Mouse (Mus musculus) CH12.LX (cell line): ENCODE data around the gene Imp3. TPM values are rescaled to one million over a fixed set of nuclear protein-coding genes. Genes with fewer than 3 reads are reported as not detected.

ENCODE experiments used
- DNase-seq: peaks from one replicate; pipeline ENCODE4 v3.0.0-alpha.2; 2013; ENCODE audit errors: extremely low read depth
- H3K27ac ChIP-seq: 2 replicates; pipeline ENCODE4 v1.5.1; 2012; ENCODE audit warnings: low read depth, mild to moderate bottlenecking, control low read depth, moderate library complexity; ENCODE audit not compliant: insufficient read depth
- H3K27me3 ChIP-seq: replicated peaks from 2 replicates; pipeline ENCODE3; 2012; ENCODE audit warnings: inconsistent platforms
- H3K36me3 ChIP-seq, 2 experiments: replicated peaks in 1 of 2; 2 replicates each; pipeline versions ENCODE3 to v1.6.1; 2012; ENCODE audit warnings: inconsistent platforms in 1 of 2, low read length in 1 of 2, mild to moderate bottlenecking in 1 of 2, mixed read lengths in 1 of 2, moderate library complexity in 1 of 2; ENCODE audit not compliant: control insufficient read depth in 1 of 2, insufficient read depth in 1 of 2
- H3K4me1 ChIP-seq, 2 experiments: 2 replicates each; pipeline ENCODE4 v1.6.1; 2012; ENCODE audit warnings: inconsistent platforms in 1 of 2, moderate library complexity in 1 of 2; ENCODE audit not compliant: insufficient read depth in 2 of 2, control insufficient read depth in 1 of 2
- H3K4me2 ChIP-seq: 2 replicates; pipeline ENCODE4 v1.6.1; 2012; ENCODE audit warnings: low read depth, mild to moderate bottlenecking, control low read depth; ENCODE audit not compliant: poor library complexity, insufficient read depth, severe bottlenecking
- H3K4me3 ChIP-seq, 3 experiments: fragments of 150-350 bp in 1 of 3; sonication (generic) in 1 of 3; replicated peaks in 1 of 3; 2 replicates each; pipeline versions ENCODE3 to v1.5.1; 2011 to 2012; ENCODE audit warnings: low read depth in 2 of 3, low read length in 2 of 3, mild to moderate bottlenecking in 2 of 3, moderate library complexity in 2 of 3, control low read depth in 1 of 3, improper control_type of control experiment in 1 of 3, inconsistent platforms in 1 of 3, mixed read lengths in 1 of 3; ENCODE audit not compliant: poor library complexity in 1 of 3
- H3K79me2 ChIP-seq: replicated peaks from 2 replicates; pipeline ENCODE4 v1.6.1; 2012; ENCODE audit warnings: mild to moderate bottlenecking, moderate library complexity; ENCODE audit not compliant: control insufficient read depth, poor library complexity, insufficient read depth, severe bottlenecking; ENCODE audit errors: extremely low read depth
- H3K9ac ChIP-seq: 2 replicates; pipeline ENCODE4 v1.6.1; 2012; ENCODE audit warnings: low read depth, mild to moderate bottlenecking, control low read depth, moderate library complexity; ENCODE audit not compliant: insufficient read depth
- H3K9me3 ChIP-seq: replicated peaks from 2 replicates; pipeline ENCODE3; 2012; ENCODE audit warnings: low read length, inconsistent platforms, mixed read lengths
- CTCF ChIP-seq, 2 experiments: IDR thresholded peaks in 1 of 2; conservative IDR thresholded peaks in 1 of 2; 2 replicates each; pipeline ENCODE4 v1.5.1; 2011 to 2012; ENCODE audit warnings: low read depth in 2 of 2, low read length in 2 of 2, improper control_type of control experiment in 1 of 2, inconsistent platforms in 1 of 2, mild to moderate bottlenecking in 1 of 2, moderate library complexity in 1 of 2
- E2F4 ChIP-seq: IDR thresholded peaks from 2 replicates; pipeline ENCODE4 v1.6.1; 2011; ENCODE audit warnings: low read depth, low read length, improper control_type of control experiment; ENCODE audit not compliant: insufficient replicate concordance
- EP300 ChIP-seq: IDR thresholded peaks from 2 replicates; pipeline ENCODE4 v1.6.1; 2011; ENCODE audit warnings: low read length, improper control_type of control experiment
- ETS1 ChIP-seq: conservative IDR thresholded peaks from 2 replicates; pipeline ENCODE4 v1.6.1; 2012; ENCODE audit warnings: low read depth, mild to moderate bottlenecking, inconsistent platforms, low read length, improper control_type of control experiment, moderate library complexity
- IRF4 ChIP-seq: IDR thresholded peaks from 2 replicates; pipeline ENCODE4 v1.6.1; 2014; ENCODE audit warnings: low read depth, mild to moderate bottlenecking, inconsistent platforms, low read length, improper control_type of control experiment
- KAT2A ChIP-seq: IDR thresholded peaks from 2 replicates; pipeline ENCODE4 v1.6.1; 2012; ENCODE audit warnings: low read length, improper control_type of control experiment, inconsistent platforms; ENCODE audit not compliant: insufficient replicate concordance
- MAFK ChIP-seq: IDR thresholded peaks from 2 replicates; pipeline ENCODE4 v1.6.1; 2011; ENCODE audit warnings: low read length, improper control_type of control experiment; ENCODE audit not compliant: insufficient replicate concordance
- MAZ ChIP-seq: IDR thresholded peaks from 2 replicates; pipeline ENCODE4 v1.6.1; 2012; ENCODE audit warnings: low read depth, mild to moderate bottlenecking, inconsistent platforms, low read length, improper control_type of control experiment, moderate library complexity
- MXI1 ChIP-seq: IDR thresholded peaks from 2 replicates; pipeline ENCODE4 v1.6.1; 2011; ENCODE audit warnings: mild to moderate bottlenecking, low read depth, low read length, improper control_type of control experiment
- MYC ChIP-seq: IDR thresholded peaks from 2 replicates; pipeline ENCODE4 v1.6.1; 2011; ENCODE audit warnings: low read depth, mild to moderate bottlenecking, improper control_type of control experiment, low read length
- NELFE ChIP-seq: IDR thresholded peaks from 2 replicates; pipeline ENCODE4 v1.6.1; 2011; ENCODE audit warnings: low read depth, low read length, improper control_type of control experiment
- POLR2AphosphoS2 ChIP-seq: IDR thresholded peaks from 2 replicates; pipeline ENCODE4 v1.6.1; 2011; ENCODE audit warnings: low read depth, low read length, improper control_type of control experiment
- RAD21 ChIP-seq: IDR thresholded peaks from 2 replicates; pipeline ENCODE4 v1.6.1; 2011; ENCODE audit warnings: low read depth, mild to moderate bottlenecking, low read length, improper control_type of control experiment, moderate library complexity
- RCOR1 ChIP-seq: conservative IDR thresholded peaks from 2 replicates; pipeline ENCODE4 v1.6.1; 2012; ENCODE audit warnings: low read depth, mild to moderate bottlenecking, inconsistent platforms, low read length, improper control_type of control experiment
- SIN3A ChIP-seq: IDR thresholded peaks from 2 replicates; pipeline ENCODE4 v1.6.1; 2012; ENCODE audit warnings: low read length, improper control_type of control experiment, inconsistent platforms
- SMC3 ChIP-seq: IDR thresholded peaks from 2 replicates; pipeline ENCODE4 v1.6.1; 2011; ENCODE audit warnings: low read depth, low read length, improper control_type of control experiment
- ZC3H11A ChIP-seq: IDR thresholded peaks from 2 replicates; pipeline ENCODE4 v1.6.1; 2012; ENCODE audit warnings: low read depth, mild to moderate bottlenecking, inconsistent platforms, low read length, improper control_type of control experiment
- ZNF384 ChIP-seq: IDR thresholded peaks from 2 replicates; pipeline ENCODE4 v1.6.1; 2012; ENCODE audit warnings: low read depth, low read length, improper control_type of control experiment, inconsistent platforms
- dilution Hi-C: fragments of 300-500 bp; cut with MboI; formaldehyde crosslinking; loops from 2 replicates; pipeline ENCODE4 v1.14.3; 2020; ENCODE audit warnings: low sequenced_read_pairs; ENCODE audit not compliant: extremely low pct_unique_long_range_greater_than_20kb, extremely low pct_ligation_motif_present
- in situ Hi-C: fragments of 300-500 bp; cut with MboI; formaldehyde crosslinking; loops from 3 replicates; pipeline ENCODE4 v1.14.3; 2019; ENCODE audit warnings: low sequenced_read_pairs, low pct_ligation_motif_present, low pct_unique_long_range_greater_than_20kb, mixed read lengths
- polyA plus RNA-seq: library from polyadenylated mRNA; unstranded; fragments of >175 nt; gene quantifications from 2 replicates; pipeline ENCODE4 v1.2.1, GENCODE M21; 2012; ENCODE audit warnings: low read depth; ENCODE audit not compliant: insufficient read length
- total RNA-seq, 2 experiments: library from RNA; depleted of rRNA; stranded (reverse); fragments of 300-350 nt in 1 of 2; fragments of >200 nt in 1 of 2; gene quantifications; 2 replicates each; pipeline ENCODE4 v1.2.3; 2012 to 2014

The Imp3 gene
- total and polyA plus RNA-seq, 3 experiments: 134 to 197 (median 165) TPM

- DNase-seq: no peak
- no peak overlapping the region for H3K27ac ChIP-seq
- H3K36me3 ChIP-seq: no peaks in the 10 kb centered on the region
- peaks cover 11 to 37% of the 10 kb centered on the region in 2 experiments; a peak in 3 of 4 replicates for H3K4me1 ChIP-seq
- TF ChIP-seq KAT2A (no peak), IRF4 (no peak), MYC (peak; percentile 39; the same call in 1 of the 2 replicates), CTCF (conservative IDR thresholded peaks at IDR 0.05 in 1 of 2, IDR thresholded peaks at IDR 0.05 in 1 of 2; ENCODE audit: low read depth in 2 of 2, low read length in 2 of 2) (peak in 1 of 2 experiments; percentile 35; a peak in 1 of 4 replicates), ZNF384 (peak; percentile 52; the same call in 1 of the 2 replicates)
- H3K79me2 ChIP-seq: no peaks in the 10 kb centered on the region
- H3K27me3 ChIP-seq: peaks cover 28% of the 10 kb centered on the region
- in situ Hi-C loops: loop anchor here (5.0 to 10.0 kb wide), 3 partner anchors 152 to 324 kb away; partner anchors contain the start of gene Man2c1
- H3K4me2 ChIP-seq: no peak overlapping the region
- dilution Hi-C loops: no loop called here
- H3K9me3 ChIP-seq: no peaks in the 10 kb centered on the region
- H3K4me3 ChIP-seq: no peak overlapping the region
- no peak overlapping the region for H3K9ac ChIP-seq
These were observed 46.6 kb upstream of the Imp3 start for GRCm38 (mm10) chr9:56890522-56891250.

GRCm38 (mm10) chr9:56891517-56892011 is 45.7 kb upstream of the Imp3 start:
- Histone ChIP-seq H3K4me3 (no peak overlapping the region), H3K4me2 (peak overlapping the region; percentile 54; the same call in 1 of the 2 replicates), H3K9ac (no peak overlapping the region), H3K9me3 (no peaks in the 10 kb centered on the region), H3K79me2 (no peaks in the 10 kb centered on the region), H3K4me1 (peaks cover 11 to 39% of the 10 kb centered on the region in 2 experiments; a peak in 3 of 4 replicates), H3K27ac (no peak overlapping the region), H3K27me3 (peaks cover 21% of the 10 kb centered on the region), H3K36me3 (no peaks in the 10 kb centered on the region)
- dilution Hi-C loops (no loop called here), in situ Hi-C loops (loop anchor here (5.0 to 10.0 kb wide), 3 partner anchors 151 to 323 kb away; partner anchors contain the start of gene Man2c1)
- TF ChIP-seq NELFE (no peak), SIN3A (no peak), MAZ (no peak), IRF4 (peak; percentile 36; the same call in 1 of the 2 replicates), ETS1 (no peak), POLR2AphosphoS2 (no peak), E2F4 (no peak), RAD21 (peak; percentile 98), MAFK (no peak), RCOR1 (no peak), SMC3 (peak; percentile 81), MXI1 (no peak), ZC3H11A (peak; percentile 34; the same call in 1 of the 2 replicates), CTCF (conservative IDR thresholded peaks at IDR 0.05 in 1 of 2, IDR thresholded peaks at IDR 0.05 in 1 of 2; ENCODE audit: low read depth in 2 of 2, low read length in 2 of 2) (peak; percentile 67 to 96), KAT2A (no peak), EP300 (no peak)
- peak; percentile 82 for DNase-seq
